Mouse (Mus musculus) lung, embryonic 15.5 days (tissue): ENCODE results near the gene Zmat5. TPM values are rescaled to one million over a fixed set of nuclear protein-coding genes. Genes with fewer than 3 reads are reported as not detected.
A peak's percentile ranks its signal among the peaks of the same experiment; 100 is the strongest.
"Not testable (repeated sequence)": the region's sequence is repeated elsewhere in the genome, so short reads cannot be mapped to it uniquely, and the experiment has no call there.

Experiments used
- ATAC-seq: fragments of 200-750 bp; cut with Nextera tagmentation; 2 replicates; pipeline ENCODE4 v1.8.0; 2017; ENCODE audit warnings: moderate number of reproducible peaks, borderline replicate concordance; ENCODE audit not compliant: low FRiP score, low TSS enrichment; ENCODE audit errors: extremely low read depth
- H3K27ac ChIP-seq: fragments of 300-500 bp; sonication (generic); 2 replicates; pipeline ENCODE4 v1.5.1; 2015; ENCODE audit warnings: moderate library complexity, mild to moderate bottlenecking, inconsistent platforms
- H3K27me3 ChIP-seq: fragments of 300-500 bp; sonication (generic); 2 replicates; pipeline ENCODE4 v1.6.1; 2015; ENCODE audit warnings: inconsistent platforms
- H3K36me3 ChIP-seq: fragments of 300-500 bp; sonication (generic); 2 replicates; pipeline ENCODE4 v1.6.1; 2015; ENCODE audit warnings: inconsistent platforms
- H3K4me1 ChIP-seq: fragments of 300-500 bp; sonication (generic); 2 replicates; pipeline ENCODE4 v1.6.1; 2015; ENCODE audit warnings: inconsistent platforms
- H3K4me2 ChIP-seq: fragments of 300-500 bp; sonication (generic); 2 replicates; pipeline ENCODE4 v1.6.1; 2015; ENCODE audit warnings: inconsistent platforms, mild to moderate bottlenecking, moderate library complexity
- H3K4me3 ChIP-seq: fragments of 300-500 bp; sonication (generic); 2 replicates; pipeline ENCODE4 v1.5.1; 2015; ENCODE audit warnings: mild to moderate bottlenecking, inconsistent platforms
- H3K9ac ChIP-seq: fragments of 300-500 bp; sonication (generic); 2 replicates; pipeline ENCODE4 v1.6.1; 2015; ENCODE audit warnings: inconsistent platforms
- H3K9me3 ChIP-seq: fragments of 300-500 bp; sonication (generic); 2 replicates; pipeline ENCODE4 v1.6.1; 2016; ENCODE audit warnings: inconsistent platforms
- WGBS: fragments of 180-500 bp; shearing (Covaris S2); methylation state at CpG from one replicate; pipeline ENCODE4 v1.1.7; 2015; 5-methylcytosine and 5-hydroxymethylcytosine counted together
- polyA plus RNA-seq: library from polyadenylated mRNA; unstranded; fragments of >200 nt; fragmentation: Nextera tagmentation; extraction: Ambion mirVana; gene quantifications from 2 replicates; pipeline ENCODE4 v1.2.1, GENCODE M21; 2015

Gene Zmat5
- polyA plus RNA-seq, 1 experiment from 2014 or later, result 70.8 TPM

GRCm38 (mm10) chr11:4692162-4692561 lies 12.3 kb upstream of the Zmat5 start:
- 82% methylated on average over 11 of the region's 11 CpGs for WGBS
- H3K4me1 ChIP-seq, result peaks cover 8% of the 10 kb centered on the region; the same call in 1 of the 2 replicates

GRCm38 (mm10) chr11:4697043-4697983 lies 7.2 kb upstream of the Zmat5 start:
- Histone ChIP-seq H3K36me3 (peaks cover 19% of the 10 kb centered on the region), H3K9ac (no peak overlapping the region), H3K27me3 (no peaks in the 10 kb centered on the region), H3K9me3 (no peaks in the 10 kb centered on the region), H3K4me1 (peaks cover 5% of the 10 kb centered on the region; the same call in 1 of the 2 replicates), H3K4me2 (no peak overlapping the region), H3K4me3 (no peak overlapping the region), H3K27ac (peak overlapping the region; percentile 67)
- 17% methylated on average over 7 of the region's 7 CpGs for WGBS
- ATAC-seq, result peak; percentile 94

More at GRCm38 (mm10) chr11:4692162-4692561, 12.3 kb upstream of the Zmat5 start:
- no peak for ATAC-seq
- H3K36me3 ChIP-seq, result no peaks in the 10 kb centered on the region
- H3K27ac ChIP-seq, result no peak overlapping the region
- no peak overlapping the region for H3K9ac ChIP-seq
- H3K9me3 ChIP-seq, result no peaks in the 10 kb centered on the region
- H3K4me2 ChIP-seq, result no peak overlapping the region
- H3K27me3 ChIP-seq, result no peaks in the 10 kb centered on the region
- no peak overlapping the region for H3K4me3 ChIP-seq

GRCm38 (mm10) chr11:4700726-4701125 lies 3.8 kb upstream of the Zmat5 start:
- Histone ChIP-seq H3K9me3 (no peaks in the 10 kb centered on the region), H3K4me1 (peaks cover 20% of the 10 kb centered on the region), H3K4me3 (no peak overlapping the region), H3K27ac (no peak overlapping the region), H3K9ac (no peak overlapping the region), H3K36me3 (peaks cover 20% of the 10 kb centered on the region), H3K27me3 (no peaks in the 10 kb centered on the region), H3K4me2 (no peak overlapping the region)
- no peak for ATAC-seq
- WGBS, result 73% methylated on average over 8 of the region's 8 CpGs

GRCm38 (mm10) chr11:4703688-4704071 lies 798 bp upstream of the Zmat5 start:
- no peaks in the 10 kb centered on the region for H3K9me3 ChIP-seq
- peak overlapping the region; percentile 75 for H3K4me2 ChIP-seq
- peaks cover 17% of the 10 kb centered on the region for H3K4me1 ChIP-seq
- WGBS, result 4% methylated on average over 12 of the region's 12 CpGs
- H3K4me3 ChIP-seq, result peak overlapping the region; percentile 83
- peaks cover 20% of the 10 kb centered on the region for H3K36me3 ChIP-seq
- no peaks in the 10 kb centered on the region for H3K27me3 ChIP-seq
- H3K27ac ChIP-seq, result peak overlapping the region; percentile 71
- ATAC-seq, result peak; percentile 17; the same call in 1 of the 2 replicates
- peak overlapping the region; percentile 89 for H3K9ac ChIP-seq

GRCm38 (mm10) chr11:4705178-4705577 lies 700 bp downstream of the Zmat5 start:
- Histone ChIP-seq H3K36me3 (peaks cover 20% of the 10 kb centered on the region), H3K4me3 (peak overlapping the region; percentile 83), H3K9ac (peak overlapping the region; percentile 89), H3K27me3 (no peaks in the 10 kb centered on the region), H3K4me2 (peak overlapping the region; percentile 75), H3K9me3 (no peaks in the 10 kb centered on the region), H3K27ac (peak overlapping the region; percentile 71; the same call in 1 of the 2 replicates), H3K4me1 (peaks cover 17% of the 10 kb centered on the region)
- ATAC-seq, result no peak
- 7% methylated on average over 4 of the region's 4 CpGs for WGBS

GRCm38 (mm10) chr11:4710188-4710587 lies 5.7 kb downstream of the Zmat5 start:
- H3K9me3 ChIP-seq, H3K36me3 ChIP-seq, H3K27me3 ChIP-seq, ATAC-seq, H3K4me3 ChIP-seq, H3K9ac ChIP-seq, H3K27ac ChIP-seq, H3K4me1 ChIP-seq, H3K4me2 ChIP-seq: not testable (repeated sequence)
- 79% methylated on average over 4 of the region's 4 CpGs for WGBS

GRCm38 (mm10) chr11:4712822-4713221 lies 8.3 kb downstream of the Zmat5 start:
- ATAC-seq, result no peak
- Histone ChIP-seq H3K4me1 (no peaks in the 10 kb centered on the region), H3K9me3 (no peaks in the 10 kb centered on the region), H3K4me3 (no peak overlapping the region), H3K9ac (no peak overlapping the region), H3K27ac (no peak overlapping the region), H3K4me2 (no peak overlapping the region), H3K36me3 (no peaks in the 10 kb centered on the region), H3K27me3 (no peaks in the 10 kb centered on the region)

GRCm38 (mm10) chr11:4714727-4715126 lies 10.2 kb downstream of the Zmat5 start:
- no peaks in the 10 kb centered on the region for H3K27me3 ChIP-seq
- H3K4me3 ChIP-seq, result no peak overlapping the region
- ATAC-seq, result no peak
- H3K27ac ChIP-seq, result no peak overlapping the region
- H3K4me1 ChIP-seq, result no peaks in the 10 kb centered on the region
- 75% methylated on average over 4 of the region's 4 CpGs for WGBS
- no peaks in the 10 kb centered on the region for H3K9me3 ChIP-seq
- no peak overlapping the region for H3K4me2 ChIP-seq
- H3K9ac ChIP-seq, result no peak overlapping the region
- H3K36me3 ChIP-seq, result no peaks in the 10 kb centered on the region

- no peaks in the 10 kb centered on the region for H3K9me3 ChIP-seq
- no peaks in the 10 kb centered on the region for H3K27me3 ChIP-seq
- H3K4me2 ChIP-seq, result no peak overlapping the region
- no peak for ATAC-seq
- H3K4me1 ChIP-seq, result peaks cover 2% of the 10 kb centered on the region; the same call in 1 of the 2 replicates
- no peak overlapping the region for H3K27ac ChIP-seq
- H3K4me3 ChIP-seq, result no peak overlapping the region
- H3K9ac ChIP-seq, result no peak overlapping the region
- 76% methylated on average over 4 of the region's 4 CpGs for WGBS
- no peaks in the 10 kb centered on the region for H3K36me3 ChIP-seq
These were observed 11.1 kb downstream of the Zmat5 start for GRCm38 (mm10) chr11:4715596-4715995.

GRCm38 (mm10) chr11:4716530-4717236 lies 12.2 kb downstream of the Zmat5 start:
- H3K36me3 ChIP-seq, result no peaks in the 10 kb centered on the region
- WGBS, result 85% methylated on average over 5 of the region's 5 CpGs
- H3K4me2 ChIP-seq, result no peak overlapping the region
- no peak overlapping the region for H3K9ac ChIP-seq
- H3K9me3 ChIP-seq, result no peaks in the 10 kb centered on the region
- no peak overlapping the region for H3K27ac ChIP-seq
- no peak overlapping the region for H3K4me3 ChIP-seq
- no peaks in the 10 kb centered on the region for H3K27me3 ChIP-seq
- peaks cover 10% of the 10 kb centered on the region for H3K4me1 ChIP-seq
- ATAC-seq, result no peak

- H3K27ac ChIP-seq, result no peak overlapping the region
- ATAC-seq, result no peak
- H3K36me3 ChIP-seq, result no peaks in the 10 kb centered on the region; the same call in none of the 2 replicates
- H3K4me3 ChIP-seq, result no peak overlapping the region
- no peaks in the 10 kb centered on the region for H3K9me3 ChIP-seq
- H3K4me1 ChIP-seq, result peaks cover 10% of the 10 kb centered on the region
- no peak overlapping the region for H3K9ac ChIP-seq
- no peak overlapping the region for H3K4me2 ChIP-seq
- WGBS, result 68% methylated on average over 5 of the region's 5 CpGs
- no peaks in the 10 kb centered on the region for H3K27me3 ChIP-seq
These were observed 14.1 kb downstream of the Zmat5 start for GRCm38 (mm10) chr11:4718548-4718947.

GRCm38 (mm10) chr11:4719961-4720360 lies 15.5 kb downstream of the Zmat5 start:
- Histone ChIP-seq H3K4me1 (peaks cover 10% of the 10 kb centered on the region), H3K9ac (no peak overlapping the region), H3K4me3 (no peak overlapping the region), H3K27me3 (no peaks in the 10 kb centered on the region), H3K9me3 (no peaks in the 10 kb centered on the region), H3K36me3 (peaks cover 7% of the 10 kb centered on the region), H3K4me2 (no peak overlapping the region), H3K27ac (no peak overlapping the region)
- ATAC-seq, result no peak
- WGBS, result 87% methylated on average over 9 of the region's 9 CpGs
